Mouse (Mus musculus): ENCODE results near the gene Gm4969. TPM values are rescaled to one million over a fixed set of nuclear protein-coding genes. Genes with fewer than 3 reads are reported as not detected.
"Not testable (repeated sequence)": the region's sequence is repeated elsewhere in the genome, so short reads cannot be mapped to it uniquely, and the experiment has no call there.

Gene Gm4969
- polyA plus RNA-seq, 1 experiment from 2014 or later: 1.1 TPM

- DNase-seq (ENCODE audit: low spot score): no peak
- Histone ChIP-seq H3K27me3 (ENCODE audit: low read depth, poor library complexity, severe bottlenecking) (no peaks in the 10 kb centered on the region), H3K4me3 (no peak overlapping the region), H3K36me3 (peaks cover 20% of the 10 kb centered on the region), H3K4me1 (peaks cover 23% of the 10 kb centered on the region), H3K27ac (replicated peaks) (no peak overlapping the region), H3K9me3 (replicated peaks) (no peaks in the 10 kb centered on the region)
- WGBS: 89% methylated on average over 6 of the region's 6 CpGs
Observed at GRCm38 (mm10) chr7:19074494-19074893, 43.7 kb downstream of the Gm4969 start.

- Histone ChIP-seq H3K4me3 (no peak overlapping the region), H3K4me1 (peaks cover 23% of the 10 kb centered on the region), H3K27ac (replicated peaks) (no peak overlapping the region), H3K27me3 (ENCODE audit: low read depth, poor library complexity, severe bottlenecking) (no peaks in the 10 kb centered on the region), H3K36me3 (peaks cover 10% of the 10 kb centered on the region), H3K9me3 (replicated peaks) (no peaks in the 10 kb centered on the region)
- 80% methylated on average over 9 of the region's 9 CpGs for WGBS
- no peak for DNase-seq (ENCODE audit: low spot score)
Observed at GRCm38 (mm10) chr7:19073504-19073903, 44.7 kb downstream of the Gm4969 start.

GRCm38 (mm10) chr7:19071024-19071423 is 47.1 kb downstream of the Gm4969 start:
- H3K4me1 ChIP-seq; H3K36me3 ChIP-seq; H3K4me3 ChIP-seq; H3K9me3 ChIP-seq (replicated peaks); H3K27ac ChIP-seq (replicated peaks); DNase-seq (ENCODE audit: low spot score): not testable (repeated sequence)
- peaks cover 18% of the 10 kb centered on the region for H3K27me3 ChIP-seq (ENCODE audit: low read depth, poor library complexity, severe bottlenecking)
- 60% methylated on average over 3 of the region's 3 CpGs for WGBS

- no peak overlapping the region for H3K4me3 ChIP-seq
- H3K36me3 ChIP-seq: no peaks in the 10 kb centered on the region
- WGBS: 50% methylated on average over 3 of the region's 3 CpGs
- peaks cover 33% of the 10 kb centered on the region for H3K27me3 ChIP-seq (ENCODE audit: low read depth, poor library complexity, severe bottlenecking)
- 0 out of 2 replicates have a peak, but pooled peaks cover 4% of the 10 kb centered on the region for H3K9me3 ChIP-seq (replicated peaks)
- no peak overlapping the region for H3K27ac ChIP-seq (replicated peaks)
- DNase-seq (ENCODE audit: low spot score): no peak
- no peaks in the 10 kb centered on the region for H3K4me1 ChIP-seq
Observed at GRCm38 (mm10) chr7:19069500-19069899, 48.7 kb downstream of the Gm4969 start.

GRCm38 (mm10) chr7:19068707-19069106 is 49.5 kb downstream of the Gm4969 start:
- Histone ChIP-seq H3K4me3 (no peak overlapping the region), H3K36me3 (no peaks in the 10 kb centered on the region), H3K4me1 (no peaks in the 10 kb centered on the region), H3K9me3 (replicated peaks) (0 out of 2 replicates have a peak, but pooled peaks cover 4% of the 10 kb centered on the region), H3K27me3 (ENCODE audit: low read depth, poor library complexity, severe bottlenecking) (peaks cover 38% of the 10 kb centered on the region), H3K27ac (replicated peaks) (no peak overlapping the region)
- 9% methylated on average over 2 of the region's 2 CpGs for WGBS
- DNase-seq (ENCODE audit: low spot score): peak; percentile 73

- 0 out of 2 replicates have a peak, but pooled peaks cover 4% of the 10 kb centered on the region for H3K9me3 ChIP-seq (replicated peaks)
Observed at GRCm38 (mm10) chr7:19067935-19068334, 50.2 kb downstream of the Gm4969 start.

GRCm38 (mm10) chr7:19067063-19067462 is 51.1 kb downstream of the Gm4969 start:
- 0 out of 2 replicates have a peak, but pooled peaks cover 4% of the 10 kb centered on the region for H3K9me3 ChIP-seq (replicated peaks)
- no peak overlapping the region for H3K27ac ChIP-seq (replicated peaks)
- H3K27me3 ChIP-seq (ENCODE audit: low read depth, poor library complexity, severe bottlenecking): peaks cover 42% of the 10 kb centered on the region
- H3K4me3 ChIP-seq: no peak overlapping the region
- no peaks in the 10 kb centered on the region for H3K4me1 ChIP-seq
- no peaks in the 10 kb centered on the region for H3K36me3 ChIP-seq
- DNase-seq (ENCODE audit: low spot score): no peak
- WGBS: 44% methylated on average over 14 of the region's 14 CpGs

More at GRCm38 (mm10) chr7:19067935-19068334, 50.2 kb downstream of the Gm4969 start:
- H3K4me3 ChIP-seq: no peak overlapping the region
- H3K27me3 ChIP-seq (ENCODE audit: low read depth, poor library complexity, severe bottlenecking): peaks cover 42% of the 10 kb centered on the region
- no peak overlapping the region for H3K27ac ChIP-seq (replicated peaks)
- no peaks in the 10 kb centered on the region for H3K4me1 ChIP-seq
- 69% methylated on average over 14 of the region's 14 CpGs for WGBS
- no peak for DNase-seq (ENCODE audit: low spot score)
- no peaks in the 10 kb centered on the region for H3K36me3 ChIP-seq

GRCm38 (mm10) chr7:19065896-19066295 is 52.3 kb downstream of the Gm4969 start:
- no peaks in the 10 kb centered on the region for H3K4me1 ChIP-seq
- DNase-seq (ENCODE audit: low spot score): no peak
- 0 out of 2 replicates have a peak, but pooled peaks cover 4% of the 10 kb centered on the region for H3K9me3 ChIP-seq (replicated peaks)
- H3K36me3 ChIP-seq: no peaks in the 10 kb centered on the region
- WGBS: 59% methylated on average over 13 of the region's 13 CpGs
- no peak overlapping the region for H3K27ac ChIP-seq (replicated peaks)
- H3K27me3 ChIP-seq (ENCODE audit: low read depth, poor library complexity, severe bottlenecking): peaks cover 42% of the 10 kb centered on the region
- no peak overlapping the region for H3K4me3 ChIP-seq

- Histone ChIP-seq H3K9me3 (replicated peaks) (no peaks in the 10 kb centered on the region), H3K36me3 (peaks cover 34% of the 10 kb centered on the region), H3K4me1 (peaks cover 16% of the 10 kb centered on the region), H3K4me3 (no peak overlapping the region), H3K27me3 (ENCODE audit: low read depth, poor library complexity, severe bottlenecking) (no peaks in the 10 kb centered on the region), H3K27ac (replicated peaks) (no peak overlapping the region)
- DNase-seq (ENCODE audit: low spot score): no peak
- 88% methylated on average over 10 of the region's 10 CpGs for WGBS
Observed at GRCm38 (mm10) chr7:19057405-19057804, 60.8 kb downstream of the Gm4969 start.

- H3K27me3 ChIP-seq (ENCODE audit: low read depth, poor library complexity, severe bottlenecking): no peaks in the 10 kb centered on the region
- no peak overlapping the region for H3K27ac ChIP-seq (replicated peaks)
- WGBS: 90% methylated on average over 8 of the region's 8 CpGs
- H3K36me3 ChIP-seq: peaks cover 57% of the 10 kb centered on the region
- no peak overlapping the region for H3K4me3 ChIP-seq
- DNase-seq (ENCODE audit: low spot score): no peak
- H3K4me1 ChIP-seq: peaks cover 16% of the 10 kb centered on the region
- no peaks in the 10 kb centered on the region for H3K9me3 ChIP-seq (replicated peaks)
Observed at GRCm38 (mm10) chr7:19055108-19055507, 63.1 kb downstream of the Gm4969 start.

GRCm38 (mm10) chr7:19054777-19055076 is 63.4 kb downstream of the Gm4969 start:
- peaks cover 61% of the 10 kb centered on the region for H3K36me3 ChIP-seq
- no peak for DNase-seq (ENCODE audit: low spot score)
- H3K27me3 ChIP-seq (ENCODE audit: low read depth, poor library complexity, severe bottlenecking): no peaks in the 10 kb centered on the region
- 62% methylated on average over 9 of the region's 9 CpGs for WGBS
- no peaks in the 10 kb centered on the region for H3K9me3 ChIP-seq (replicated peaks)
- H3K27ac ChIP-seq (replicated peaks): peak overlapping the region; percentile 61
- peaks cover 16% of the 10 kb centered on the region for H3K4me1 ChIP-seq
- peak overlapping the region; percentile 45 for H3K4me3 ChIP-seq

- WGBS: 26% methylated on average over 33 of the region's 33 CpGs
- H3K36me3 ChIP-seq: peaks cover 66% of the 10 kb centered on the region
- peak within 1 kb of the TSS; percentile 45 for H3K4me3 ChIP-seq
- no peaks in the 10 kb centered on the region for H3K27me3 ChIP-seq (ENCODE audit: low read depth, poor library complexity, severe bottlenecking)
- H3K9me3 ChIP-seq (replicated peaks): no peaks in the 10 kb centered on the region
- peak; percentile 81 for DNase-seq (ENCODE audit: low spot score)
- H3K27ac ChIP-seq (replicated peaks): peak within 1 kb of the TSS; percentile 61
- peaks cover 16% of the 10 kb centered on the region for H3K4me1 ChIP-seq
Observed at GRCm38 (mm10) chr7:19054047-19054776, 64.0 kb downstream of the Gm4969 start, which contains the start of gene Rsph6a. Gene Rsph6a, plus strand, starts transcription at chr7:19054690.

GRCm38 (mm10) chr7:19053136-19053532 is 65.0 kb downstream of the Gm4969 start:
- no peak overlapping the region for H3K4me3 ChIP-seq
- H3K9me3 ChIP-seq (replicated peaks): no peaks in the 10 kb centered on the region
- no peak for DNase-seq (ENCODE audit: low spot score)
- peaks cover 16% of the 10 kb centered on the region for H3K4me1 ChIP-seq
- no peaks in the 10 kb centered on the region for H3K27me3 ChIP-seq (ENCODE audit: low read depth, poor library complexity, severe bottlenecking)
- no peak overlapping the region for H3K27ac ChIP-seq (replicated peaks)
- H3K36me3 ChIP-seq: peaks cover 76% of the 10 kb centered on the region
- WGBS: 90% methylated on average over 7 of the region's 7 CpGs
